Mouse (Mus musculus): ENCODE results near the gene Ufl1. TPM values are rescaled to one million over a fixed set of nuclear protein-coding genes. Genes with fewer than 3 reads are reported as not detected.
"Not testable (repeated sequence)": the region's sequence is repeated elsewhere in the genome, so short reads cannot be mapped to it uniquely, and the experiment has no call there.

The Ufl1 gene
- polyA plus RNA-seq (2017; shearing (Covaris generic)), result 10 to 100 TPM; 28.7 to 52.4 (median 33.9) TPM

- ATAC-seq, result peak; percentile 96
These were observed at the start of gene Ufl1 for GRCm38 (mm10) chr4:25281671-25282038. TSS of gene Ufl1 (minus strand) at chr4:25281821.

DNA sequence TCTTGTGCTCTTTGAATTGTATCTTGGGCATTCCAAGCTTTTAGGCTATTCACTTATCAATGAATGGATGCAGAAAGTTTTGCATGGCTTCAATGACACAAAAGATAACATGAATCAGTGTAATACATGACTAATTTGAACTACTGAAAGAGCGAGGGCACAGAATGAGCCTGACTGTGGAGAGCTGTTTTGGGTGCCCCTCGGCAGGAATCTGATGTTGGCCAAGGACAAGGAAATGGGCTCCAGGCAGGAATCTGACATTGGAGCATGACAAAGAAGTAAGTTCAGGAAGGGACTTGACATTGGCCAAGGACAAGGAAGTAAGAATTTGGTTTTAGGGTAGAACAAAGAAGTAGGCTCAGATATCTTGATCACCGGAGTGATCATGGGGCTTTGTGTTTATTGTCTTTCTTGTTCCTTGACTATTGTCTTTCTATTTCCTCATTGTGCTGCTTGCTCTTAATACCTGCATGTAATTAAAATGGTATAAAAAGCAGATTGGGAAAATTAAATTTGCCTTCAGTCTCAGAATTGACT, 44.1 kb upstream of the Ufl1 start:
- no peak for ATAC-seq

DNA sequence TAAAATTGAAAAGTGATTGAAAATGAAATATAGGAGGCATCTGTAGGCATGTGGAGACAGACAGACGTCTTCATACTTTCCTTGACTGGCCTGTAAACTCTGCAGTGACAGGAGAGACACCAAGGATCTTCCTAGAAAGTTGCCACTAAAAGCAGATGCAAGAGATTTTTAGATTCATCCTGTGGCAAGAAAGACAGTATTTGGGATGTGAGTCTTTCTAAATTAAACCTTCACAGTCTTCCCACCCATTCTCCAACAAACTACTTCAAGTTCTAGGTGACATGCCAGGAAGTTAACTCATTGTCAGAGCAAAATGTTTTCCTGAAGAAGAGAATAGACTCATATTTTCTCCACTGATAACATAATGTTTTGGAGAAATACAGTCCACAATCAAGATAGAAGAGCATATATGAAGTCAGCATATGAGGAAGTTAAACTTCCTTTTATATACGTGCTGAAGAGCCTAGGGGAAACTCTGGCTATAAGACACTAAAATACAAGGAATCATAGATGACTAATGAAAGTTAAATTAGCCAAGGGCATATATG, 41.1 kb upstream of the Ufl1 start:
- ATAC-seq, result no peak

GRCm38 (mm10) chr4:25313767-25314166, 32.1 kb upstream of the Ufl1 start:
- no peak for ATAC-seq

- not testable (repeated sequence) for ATAC-seq
These were observed 3.4 kb upstream of the Ufl1 start for GRCm38 (mm10) chr4:25285002-25285401.

- peak; percentile 53 for ATAC-seq
These were observed 517 bp downstream of the Ufl1 start for GRCm38 (mm10) chr4:25280938-25281670.

DNA sequence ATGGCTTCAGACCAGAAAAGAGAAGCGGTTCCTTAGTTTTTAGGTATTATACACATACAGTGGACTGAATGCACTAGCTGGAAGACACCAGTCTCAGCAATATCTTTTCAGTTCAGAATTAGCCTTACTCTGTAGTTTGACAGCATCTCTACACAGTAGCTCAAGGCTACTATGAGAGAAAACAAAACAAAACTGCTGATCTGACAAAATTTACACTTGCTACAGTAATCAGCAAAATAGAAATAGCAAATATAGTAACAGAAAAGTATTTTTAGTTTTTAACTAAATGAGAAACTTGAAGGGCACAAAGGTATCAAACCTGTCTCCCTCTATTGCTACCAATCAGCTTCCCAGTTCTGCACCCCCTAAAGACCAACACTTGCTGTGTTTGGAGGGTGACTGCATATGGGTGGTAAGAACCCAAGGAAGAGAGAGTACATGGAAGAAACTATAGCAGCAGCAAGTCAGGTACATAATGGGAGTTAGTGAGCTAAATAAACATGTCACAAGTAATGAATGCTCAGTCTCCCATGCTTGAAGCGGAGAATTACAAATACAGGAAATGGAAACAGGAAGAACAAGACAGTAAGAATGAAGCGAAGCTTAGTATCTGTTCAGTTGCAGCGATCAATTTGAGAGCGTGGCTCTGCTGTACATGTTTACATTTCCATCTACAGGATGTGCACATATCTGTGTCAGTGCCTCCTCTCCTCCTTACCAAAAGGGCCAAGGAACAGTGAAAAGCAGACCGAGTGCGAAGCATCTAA, 8.6 kb downstream of the Ufl1 start:
- no peak for ATAC-seq

- no peak for ATAC-seq
These were observed 9.7 kb downstream of the Ufl1 start for GRCm38 (mm10) chr4:25271926-25272325.

DNA sequence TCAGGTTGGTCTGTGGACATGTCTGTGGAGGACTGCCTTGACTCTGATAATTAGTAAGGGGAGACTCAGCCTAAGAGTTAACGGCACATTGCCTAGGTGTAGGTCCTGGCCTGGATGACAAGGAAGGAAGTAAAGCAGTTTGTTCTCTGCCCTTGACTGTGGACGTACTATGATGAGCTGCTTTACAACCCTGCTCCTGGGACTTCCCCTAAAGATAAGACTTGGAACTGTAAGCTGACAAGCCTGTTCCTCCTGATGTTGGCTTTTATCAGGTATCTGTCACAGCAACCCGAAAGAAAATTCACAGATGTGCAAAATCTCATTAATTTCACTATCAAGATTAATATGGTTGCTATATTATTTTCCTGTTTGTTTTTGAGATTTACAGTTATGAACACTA, 14.5 kb downstream of the Ufl1 start:
- ATAC-seq, result no peak

DNA sequence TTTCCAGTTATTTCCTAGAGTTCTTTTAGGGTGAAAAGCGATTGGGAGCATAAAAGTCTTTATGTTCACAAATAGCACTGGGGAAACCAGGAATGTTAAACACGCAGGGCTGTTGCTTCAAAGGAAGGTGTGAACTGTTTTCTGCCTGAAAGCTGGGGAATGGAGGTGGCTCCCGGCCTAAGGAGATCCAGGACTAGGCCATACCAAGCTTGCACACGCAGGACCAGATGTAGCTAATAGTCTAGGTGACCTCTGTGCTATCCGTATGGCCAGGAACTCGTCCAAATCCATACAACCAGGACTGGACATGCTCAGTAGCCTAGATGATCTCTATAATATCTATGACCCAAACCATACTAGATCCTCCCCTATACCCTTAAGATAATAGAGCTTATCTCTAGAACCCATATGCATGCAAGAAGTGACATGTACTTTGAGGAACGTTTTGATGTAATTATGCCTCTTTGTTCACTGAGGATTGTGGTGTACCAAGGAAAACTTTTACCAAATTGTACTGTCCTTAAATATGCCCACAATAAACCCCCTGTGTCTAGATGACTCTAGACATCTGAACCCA, 23.7 kb downstream of the Ufl1 start:
- ATAC-seq, result no peak

DNA sequence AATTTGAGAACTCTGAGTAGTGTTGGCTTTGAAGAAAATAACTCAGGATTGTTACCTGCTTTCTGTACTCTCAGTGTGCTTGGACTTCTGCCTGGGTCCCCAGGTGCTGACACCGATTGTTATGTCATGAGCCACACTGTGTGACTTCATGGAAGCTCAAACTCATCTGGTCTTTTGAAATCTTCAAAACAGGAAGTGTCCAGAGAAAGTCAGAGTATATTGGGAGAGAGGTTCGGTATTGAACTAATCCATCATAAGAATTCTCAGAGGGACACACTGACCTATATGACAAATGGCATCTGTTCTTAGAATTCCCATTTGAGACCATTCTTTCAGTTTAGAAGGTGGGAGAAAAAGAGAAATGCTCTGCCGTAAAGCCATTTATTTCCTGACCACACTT, 38.8 kb downstream of the Ufl1 start, which contains the start of gene Fhl5:
Fhl5 (minus strand) TSS at position 101 of the 400 bp plus-strand sequence.
- no peak for ATAC-seq

GRCm38 (mm10) chr4:25235663-25236062, 46.0 kb downstream of the Ufl1 start:
- ATAC-seq, result not testable (repeated sequence)

- not testable (repeated sequence) for ATAC-seq
These were observed 47.9 kb downstream of the Ufl1 start for GRCm38 (mm10) chr4:25233767-25234166.

GRCm38 (mm10) chr4:25232546-25232945, 49.1 kb downstream of the Ufl1 start:
- ATAC-seq, result no peak

DNA sequence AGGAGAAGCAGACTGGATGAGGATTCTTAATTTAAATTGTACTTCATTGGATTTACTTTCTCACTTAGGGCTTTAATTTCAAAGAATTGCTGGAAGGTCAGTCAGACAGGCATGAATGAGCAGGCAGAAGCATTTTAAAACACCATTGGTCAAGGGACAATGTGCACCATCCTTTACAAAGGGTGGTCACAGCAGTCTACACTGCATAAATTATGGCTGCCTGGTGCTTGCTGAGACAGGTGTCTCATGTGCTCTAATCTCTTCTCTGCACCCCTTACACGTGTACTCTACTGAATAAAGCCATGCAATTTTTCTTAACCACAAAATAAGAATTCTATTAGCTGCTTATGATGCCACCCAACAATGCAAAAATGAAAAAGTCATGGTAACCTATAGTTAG, 54.1 kb downstream of the Ufl1 start:
- no peak for ATAC-seq

DNA sequence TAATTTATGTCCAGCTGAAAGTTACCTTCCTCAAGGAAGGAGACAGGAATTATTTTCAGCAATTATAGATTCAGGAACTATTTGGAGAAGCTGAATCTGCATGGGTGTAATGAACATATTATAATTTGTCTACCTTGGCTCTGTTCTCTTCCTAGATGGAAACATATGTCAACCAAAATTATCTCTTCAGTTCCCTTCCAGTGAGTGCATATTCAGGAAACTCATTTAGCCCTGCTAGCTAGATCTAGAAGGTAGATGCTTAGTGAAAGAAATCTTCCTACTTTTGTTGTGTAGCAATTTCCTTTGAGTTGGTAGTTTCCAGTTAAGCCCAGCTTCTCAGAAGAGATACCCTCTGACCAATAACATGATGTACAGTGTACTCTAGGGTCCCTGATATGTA, 59.7 kb downstream of the Ufl1 start:
- ATAC-seq, result no peak

GRCm38 (mm10) chr4:25213451-25213850, 68.2 kb downstream of the Ufl1 start:
- ATAC-seq, result no peak

DNA sequence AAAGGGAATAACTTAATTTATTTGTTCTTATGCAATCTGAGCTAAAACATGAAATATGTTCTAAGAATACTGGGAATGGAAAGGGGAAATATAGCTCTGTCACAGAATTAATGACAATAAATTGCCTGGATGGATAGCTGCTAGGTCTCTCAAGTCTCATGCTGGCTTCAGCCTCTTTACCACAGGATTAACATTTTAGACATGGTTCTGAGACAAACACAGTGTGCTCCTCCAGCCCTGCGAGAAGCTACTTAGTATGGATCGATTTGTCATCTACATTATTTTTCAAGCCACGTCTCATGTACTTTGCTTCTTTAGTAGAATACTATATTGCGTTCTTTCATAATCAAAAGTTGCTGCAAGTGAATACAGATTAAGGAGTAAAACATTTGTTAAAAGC, 75.5 kb downstream of the Ufl1 start:
- no peak for ATAC-seq

Other genes with a start within 250 kb of the Ufl1 start
- not detected for gene Fhl5, start 38.9 kb downstream of the Ufl1 start, polyA plus RNA-seq (2017; shearing (Covaris generic))

Measured in inflammation-experienced regulatory T-cells, adult 6 months (primary cell).